Mouse (Mus musculus) layer of hippocampus, adult 2 months (tissue): ENCODE measurements around the gene 9130213A22Rik. TPM values are rescaled to one million over a fixed set of nuclear protein-coding genes. Genes with fewer than 3 reads are reported as not detected.
"Not testable (repeated sequence)": the region's sequence is repeated elsewhere in the genome, so short reads cannot be mapped to it uniquely, and the experiment has no call there.

Source experiments
- DNase-seq, 2 experiments: peaks; one replicate each; pipeline ENCODE4 v3.0.0; 2022; ENCODE audit warnings: low spot score in 2 of 2
- H3K27ac ChIP-seq: fragments of 200-600 bp; 2 replicates; pipeline ENCODE4 v1.8.1; 2022
- H3K4me3 ChIP-seq: fragments of 200-600 bp; 2 replicates; pipeline ENCODE4 v1.8.1; 2022; ENCODE audit warnings: mild to moderate bottlenecking
- CTCF ChIP-seq: fragments of 200-600 bp; conservative IDR thresholded peaks from 2 replicates; pipeline ENCODE4 v1.8.1; 2022; ENCODE audit warnings: antibody characterized with exemption, mild to moderate bottlenecking, moderate library complexity
- total RNA-seq, 2 experiments: library from RNA; stranded (reverse); gene quantifications; 2 replicates each; pipeline ENCODE4 v1.2.3; 2021

9130213A22Rik gene
- total RNA-seq, 2 experiments from 2014 or later: 1.4 to 1.5 TPM

DNA sequence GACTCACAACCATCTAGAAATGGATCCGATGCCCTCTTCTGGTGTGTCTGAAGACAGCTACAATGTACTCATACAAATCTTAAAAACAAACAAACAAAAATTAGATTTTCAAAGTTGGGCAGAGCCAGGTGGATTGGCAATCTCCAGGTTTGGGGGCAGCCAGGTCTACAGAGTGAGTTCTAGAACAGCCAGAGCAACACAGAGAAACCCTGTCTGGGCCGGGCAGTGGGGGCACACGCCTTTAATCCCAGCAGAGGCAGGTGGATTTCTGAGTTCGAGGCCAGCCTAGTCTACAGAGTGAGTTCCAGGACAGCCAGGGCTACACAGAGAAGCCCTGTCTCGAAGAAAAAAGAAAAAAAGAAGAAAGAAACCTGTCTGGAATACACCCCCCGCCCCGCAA, 28.5 kb downstream of the 9130213A22Rik start:
- not testable (repeated sequence) for DNase-seq, H3K4me3 ChIP-seq
- H3K27ac ChIP-seq: peak overlapping the region; percentile 98
- peak; percentile 46 for TF ChIP-seq CTCF

DNA sequence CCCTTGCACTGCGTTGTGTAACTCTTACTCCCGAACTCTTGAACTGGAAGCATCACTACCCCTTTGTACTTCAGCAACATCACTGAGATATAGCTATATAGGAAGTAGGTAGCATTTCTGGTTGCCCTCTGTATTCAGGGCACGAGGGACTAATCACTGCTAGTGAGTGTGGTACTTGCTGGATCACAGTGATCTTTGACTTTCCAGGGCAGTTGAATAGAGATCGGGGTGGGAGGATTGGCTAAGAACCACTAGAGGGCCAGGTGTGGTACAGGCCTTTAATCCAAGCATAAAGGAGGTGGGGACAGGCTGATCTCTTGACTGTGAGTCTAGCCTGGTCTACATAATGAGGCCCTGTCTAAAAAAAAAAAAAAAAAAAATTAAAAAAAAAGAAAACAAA, 29.5 kb downstream of the 9130213A22Rik start:
- no peak for DNase-seq

DNA sequence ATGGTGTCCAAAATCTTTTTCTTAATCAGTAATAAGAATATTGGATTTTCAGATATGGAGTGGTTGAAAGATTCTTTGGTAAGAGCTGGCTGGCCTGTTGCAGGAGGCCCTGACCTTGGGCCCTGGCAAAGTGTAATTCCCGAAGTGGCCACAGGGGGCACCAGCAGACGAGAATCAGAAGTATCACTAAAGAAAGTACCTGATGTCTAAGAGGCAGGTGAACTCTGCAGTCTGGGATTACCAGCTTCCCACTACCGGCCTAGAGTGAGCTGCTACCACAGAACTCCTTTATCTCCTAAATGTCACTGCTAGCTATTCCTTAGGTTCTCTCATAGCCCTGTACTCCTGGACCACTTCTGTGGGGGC, 30.0 kb downstream of the 9130213A22Rik start:
- TF ChIP-seq CTCF: peak; percentile 96
- Histone ChIP-seq H3K4me3 (no peak overlapping the region), H3K27ac (peak overlapping the region; percentile 100; the same call in 1 of the 2 replicates)
- peak in 1 of 2 experiments; percentile 86 for DNase-seq

More for the DNA sequence above, 29.5 kb downstream of the 9130213A22Rik start:
- TF ChIP-seq CTCF: no peak
- peak overlapping the region; percentile 98; the same call in 1 of the 2 replicates for H3K27ac ChIP-seq
- no peak overlapping the region for H3K4me3 ChIP-seq

DNA sequence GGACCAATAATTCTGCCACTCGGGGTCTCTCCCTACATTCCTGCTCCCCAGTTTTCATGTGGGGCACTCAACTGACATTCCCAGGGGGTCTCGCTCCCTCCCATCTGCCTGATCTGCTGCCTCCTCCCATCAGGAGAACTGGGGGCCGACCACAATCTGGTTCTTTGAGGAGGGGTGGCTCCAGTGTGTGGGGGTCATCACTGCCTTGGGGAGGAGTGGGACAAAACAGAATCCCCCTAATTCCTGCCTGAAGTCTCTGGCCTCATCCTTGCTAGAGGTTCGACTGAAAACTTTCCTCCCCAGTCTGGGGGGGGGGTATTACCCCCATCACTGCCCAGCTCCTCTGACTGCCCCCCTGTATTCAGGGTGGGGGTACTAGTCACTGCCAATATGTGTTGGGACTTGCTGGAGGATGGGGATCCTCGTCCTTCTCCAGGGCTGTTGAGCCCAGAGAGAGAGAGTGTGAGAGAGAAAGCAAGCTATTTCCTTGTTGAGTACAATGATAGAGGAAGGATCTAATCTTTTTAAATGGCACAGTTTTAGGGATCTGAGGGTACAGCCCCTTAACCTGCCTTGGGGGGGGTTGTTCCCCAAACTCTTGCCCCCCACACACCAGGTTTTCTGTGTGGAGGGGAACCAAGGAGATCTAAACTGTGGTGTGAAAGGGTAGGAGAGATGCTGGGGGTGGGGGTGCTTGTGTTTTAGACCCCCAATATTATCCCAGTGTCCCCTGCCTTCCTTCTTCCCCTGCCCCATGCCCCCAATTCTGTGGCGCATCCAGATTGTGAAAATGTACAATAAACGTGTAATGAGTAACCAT, 30.6 kb downstream of the 9130213A22Rik start:
- peak in 1 of 2 experiments; percentile 10 for DNase-seq
- H3K4me3 ChIP-seq: no peak overlapping the region; the same call in 1 of the 2 replicates
- no peak for TF ChIP-seq CTCF
- H3K27ac ChIP-seq: peak overlapping the region; percentile 100; the same call in 1 of the 2 replicates

DNA sequence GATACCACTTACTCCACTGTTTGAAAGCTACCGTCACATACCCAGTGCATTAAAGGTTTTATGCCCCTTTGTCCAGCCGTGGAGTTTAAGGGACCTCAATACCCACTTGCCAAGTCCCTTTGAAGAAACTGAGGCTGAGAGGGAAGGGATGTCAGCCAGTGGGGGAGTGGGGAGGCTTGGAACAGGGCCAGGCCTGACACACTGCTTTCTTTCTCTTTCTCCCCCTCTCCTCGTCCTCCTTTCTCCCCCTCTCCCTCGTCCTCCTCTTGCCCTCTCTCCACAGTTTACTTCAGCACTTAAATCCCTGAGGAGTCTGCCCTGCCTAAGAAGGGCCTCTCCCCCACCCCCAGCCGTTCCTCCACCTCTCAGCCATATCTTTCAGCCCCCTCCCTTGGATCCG, 32.0 kb downstream of the 9130213A22Rik start:
- peak overlapping the region; percentile 100 for H3K4me3 ChIP-seq
- peak overlapping the region; percentile 100 for H3K27ac ChIP-seq
- no peak for DNase-seq
- TF ChIP-seq CTCF: no peak

DNA sequence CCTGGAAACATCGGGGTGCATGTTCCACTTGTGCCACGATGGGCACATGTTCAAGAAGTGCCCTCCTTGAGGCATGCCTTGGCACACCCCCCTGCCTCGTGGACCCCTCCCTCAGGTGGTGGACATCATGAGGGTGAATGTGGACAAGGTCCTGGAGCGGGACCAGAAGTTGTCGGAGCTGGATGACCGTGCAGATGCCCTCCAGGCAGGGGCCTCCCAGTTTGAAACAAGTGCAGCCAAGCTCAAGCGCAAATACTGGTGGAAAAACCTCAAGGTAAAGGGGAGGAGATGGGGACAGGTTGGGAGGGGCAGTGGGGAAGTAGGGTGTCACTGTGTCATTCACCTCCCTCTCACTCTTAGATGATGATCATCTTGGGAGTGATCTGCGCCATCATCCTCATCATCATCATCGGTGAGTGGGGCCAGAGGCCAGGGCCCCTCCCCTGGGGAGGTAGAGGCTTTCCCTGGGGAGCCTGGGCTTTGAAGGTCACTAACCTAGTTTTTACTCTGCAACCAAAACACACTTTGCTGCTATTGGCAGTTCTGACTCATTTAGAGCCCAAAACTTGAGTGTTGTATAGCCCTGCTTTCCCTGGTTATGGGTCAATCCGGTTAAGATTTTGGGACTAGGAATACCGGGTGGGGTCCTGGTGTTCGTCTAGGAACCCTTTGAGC, 32.6 kb downstream of the 9130213A22Rik start:
- no peak for TF ChIP-seq CTCF
- Histone ChIP-seq H3K27ac (peak overlapping the region; percentile 100), H3K4me3 (peak overlapping the region; percentile 100)
- DNase-seq: no peak

DNA sequence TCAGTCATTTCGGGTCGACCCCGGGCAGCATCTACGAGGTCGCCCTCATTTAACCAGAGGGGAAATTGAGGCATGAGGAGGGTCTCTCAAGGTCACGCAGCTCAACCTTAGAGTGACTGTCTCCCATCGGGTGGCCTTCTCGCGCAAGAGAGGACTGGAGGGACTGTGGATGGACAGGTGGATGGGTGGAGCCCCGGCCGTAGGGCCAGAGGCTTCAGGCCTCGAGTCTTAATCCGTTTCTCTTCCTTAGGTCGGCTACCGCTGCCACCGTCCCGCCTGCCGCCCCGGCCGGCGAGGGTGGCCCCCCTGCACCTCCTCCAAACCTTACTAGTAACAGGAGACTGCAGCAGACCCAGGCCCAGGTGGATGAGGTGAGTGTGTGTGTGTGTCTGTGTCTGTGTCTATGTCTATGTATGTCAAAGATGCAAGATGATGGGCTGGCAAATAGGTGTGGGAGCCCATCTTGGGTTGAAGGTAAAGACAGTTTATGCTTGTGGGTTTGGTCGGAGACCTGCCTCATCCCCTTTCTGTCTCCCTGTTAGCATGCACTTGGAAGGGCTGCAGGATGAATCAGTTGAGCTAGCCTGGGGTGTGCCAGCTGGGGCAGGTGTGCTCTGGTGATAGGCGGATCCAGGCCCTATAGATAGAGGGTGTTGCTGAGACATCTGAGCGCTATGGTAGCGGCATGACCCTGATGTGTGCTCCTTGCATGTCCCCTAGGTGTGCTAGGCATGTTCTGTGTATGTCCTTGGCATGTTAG, 33.4 kb downstream of the 9130213A22Rik start:
- no peak for TF ChIP-seq CTCF
- peak overlapping the region; percentile 100 for H3K27ac ChIP-seq
- peak in 1 of 2 experiments; percentile 12 for DNase-seq
- H3K4me3 ChIP-seq: peak overlapping the region; percentile 100

DNA sequence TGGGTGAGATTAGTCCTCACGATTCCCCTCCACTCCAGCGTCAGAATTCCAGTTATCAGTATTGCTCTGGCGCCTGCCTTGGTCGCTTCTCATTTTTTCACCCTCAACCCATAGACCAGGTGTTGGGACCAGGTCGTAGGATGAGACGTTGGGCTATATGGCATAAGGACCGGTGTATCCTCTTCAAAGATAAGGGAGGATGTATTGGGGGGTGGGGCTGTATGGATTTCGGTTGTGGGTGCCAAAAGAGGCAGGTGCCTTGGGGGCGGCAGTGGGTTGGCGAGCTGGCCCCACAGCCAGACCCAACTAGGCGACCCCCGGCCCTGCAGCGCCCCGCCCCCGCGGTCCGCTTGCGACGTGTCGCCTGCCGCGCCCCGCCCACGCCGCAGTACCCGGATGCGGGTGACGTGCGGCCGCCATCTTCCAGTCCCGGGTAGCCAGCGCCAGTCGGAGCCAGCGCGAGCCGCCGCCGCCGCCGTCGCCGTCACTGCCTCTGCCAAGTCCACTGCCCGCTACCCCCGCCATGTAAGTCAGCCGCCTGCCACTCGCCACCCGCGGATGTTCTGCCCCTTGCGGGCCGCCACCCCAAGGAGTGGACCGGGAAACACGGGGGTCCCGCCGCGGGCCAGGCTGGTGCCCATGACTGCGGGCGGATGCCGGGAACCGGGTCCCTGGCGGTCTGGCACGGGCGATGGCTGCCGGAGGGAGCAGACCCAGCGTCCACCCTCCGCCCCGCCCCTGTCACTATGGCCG, 34.1 kb downstream of the 9130213A22Rik start, which contains the start of gene Vamp2:
Gene Vamp2, plus strand, starts transcription at position 388 of the 753 bp plus-strand sequence.
- 0 out of 2 replicates have a peak, but pooled peaks have one; percentile 7 for TF ChIP-seq CTCF
- peak within 1 kb of the TSS; percentile 100 for H3K27ac ChIP-seq
- H3K4me3 ChIP-seq: peak within 1 kb of the TSS; percentile 100
- DNase-seq: peak; percentile 91 to 96

DNA sequence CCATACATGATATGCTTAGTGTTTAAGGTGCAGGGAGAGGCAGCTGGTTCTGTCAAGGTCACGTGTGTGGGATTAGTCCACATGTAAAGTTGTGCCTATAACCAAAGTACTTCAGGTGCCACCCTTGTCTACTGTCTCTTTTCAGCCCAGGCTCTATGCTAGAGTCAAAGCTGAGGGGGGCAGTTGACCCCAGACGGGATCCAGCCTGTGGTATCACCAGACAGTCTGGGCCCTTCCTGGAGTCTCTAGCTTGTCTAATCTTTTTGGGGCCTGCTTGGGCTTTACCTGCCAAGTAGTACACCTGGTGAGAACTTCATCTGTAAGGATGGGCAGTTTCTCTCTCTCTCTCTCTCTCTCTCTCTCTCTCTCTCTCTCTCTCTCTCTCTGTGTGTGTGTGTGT, 34.8 kb downstream of the 9130213A22Rik start:
- DNase-seq: no peak
- Histone ChIP-seq H3K27ac (peak overlapping the region; percentile 75), H3K4me3 (no peak overlapping the region)
- no peak for TF ChIP-seq CTCF

DNA sequence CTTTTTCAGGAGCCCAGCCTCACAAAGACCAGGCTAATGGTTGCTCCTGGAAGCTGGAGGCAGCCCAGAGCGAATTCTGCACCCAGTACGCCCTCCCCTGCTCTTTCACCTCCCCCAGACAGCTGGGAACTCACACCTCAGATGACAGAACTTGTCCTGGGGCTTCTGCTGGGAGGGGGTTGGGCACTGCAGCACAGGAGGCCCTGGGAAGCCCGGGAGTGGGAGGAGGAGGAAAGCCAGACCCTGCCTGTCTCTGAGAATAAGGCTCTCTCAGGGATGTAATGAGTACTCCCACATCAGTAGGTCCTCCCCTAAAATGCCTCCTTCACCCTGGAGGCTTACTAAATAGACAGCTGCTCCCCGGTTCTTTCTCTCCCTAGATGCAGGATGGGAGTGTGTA, 35.3 kb downstream of the 9130213A22Rik start:
- TF ChIP-seq CTCF: no peak
- Histone ChIP-seq H3K27ac (peak overlapping the region; percentile 75), H3K4me3 (no peak overlapping the region)
- peak in 1 of 2 experiments; percentile 34 for DNase-seq

DNA sequence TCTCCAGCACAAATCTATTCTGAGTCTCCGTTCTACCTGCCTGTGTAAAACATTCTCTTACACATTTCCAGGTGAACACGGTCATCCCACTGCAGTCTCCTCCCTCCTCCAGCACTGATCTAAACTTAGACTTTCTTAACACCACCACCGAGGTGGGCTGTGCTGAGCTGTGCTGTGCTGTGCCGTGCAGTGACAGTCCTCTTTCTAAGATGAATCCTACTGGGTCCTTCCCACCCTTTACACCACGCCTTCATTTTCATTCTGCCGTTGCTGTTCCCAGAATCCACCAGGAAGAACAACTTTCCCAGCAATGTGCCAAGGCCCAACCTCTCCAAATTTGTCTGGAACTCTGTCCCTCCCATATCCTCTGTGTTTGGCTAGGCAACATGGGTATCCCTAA, 36.0 kb downstream of the 9130213A22Rik start:
- no peak for DNase-seq
- no peak for TF ChIP-seq CTCF
- H3K4me3 ChIP-seq: no peak overlapping the region
- H3K27ac ChIP-seq: peak overlapping the region; percentile 46

DNA sequence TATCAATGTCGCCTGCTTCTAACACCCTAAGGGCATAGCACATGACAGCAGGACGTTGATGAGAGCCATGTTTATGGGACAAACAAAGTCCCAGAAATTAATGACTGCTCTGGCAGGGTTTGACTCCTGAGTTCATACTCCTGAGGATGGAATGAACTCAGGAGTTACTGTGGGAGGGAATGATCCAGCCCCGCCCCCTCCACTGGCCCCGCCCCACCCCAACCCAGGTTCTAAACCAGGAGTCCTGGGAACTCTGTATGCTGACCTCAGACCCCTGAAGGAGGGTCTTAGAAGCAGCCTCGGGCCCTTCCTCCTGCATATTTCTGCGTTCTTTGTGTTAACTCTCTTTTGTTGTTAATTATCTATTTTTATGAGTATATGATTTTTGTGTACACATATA, 36.8 kb downstream of the 9130213A22Rik start:
- DNase-seq: no peak
- TF ChIP-seq CTCF: no peak
- no peak overlapping the region for H3K27ac ChIP-seq
- no peak overlapping the region for H3K4me3 ChIP-seq
